Mouse (Mus musculus) embryo, embryonic 10 days (tissue): ENCODE measurements around the gene Fat2.

Source experiments
- DNase-seq: peaks from one replicate; pipeline ENCODE4 v3.0.0-alpha.2; 2015; ENCODE audit warnings: low spot score

Fat2 gene

DNA sequence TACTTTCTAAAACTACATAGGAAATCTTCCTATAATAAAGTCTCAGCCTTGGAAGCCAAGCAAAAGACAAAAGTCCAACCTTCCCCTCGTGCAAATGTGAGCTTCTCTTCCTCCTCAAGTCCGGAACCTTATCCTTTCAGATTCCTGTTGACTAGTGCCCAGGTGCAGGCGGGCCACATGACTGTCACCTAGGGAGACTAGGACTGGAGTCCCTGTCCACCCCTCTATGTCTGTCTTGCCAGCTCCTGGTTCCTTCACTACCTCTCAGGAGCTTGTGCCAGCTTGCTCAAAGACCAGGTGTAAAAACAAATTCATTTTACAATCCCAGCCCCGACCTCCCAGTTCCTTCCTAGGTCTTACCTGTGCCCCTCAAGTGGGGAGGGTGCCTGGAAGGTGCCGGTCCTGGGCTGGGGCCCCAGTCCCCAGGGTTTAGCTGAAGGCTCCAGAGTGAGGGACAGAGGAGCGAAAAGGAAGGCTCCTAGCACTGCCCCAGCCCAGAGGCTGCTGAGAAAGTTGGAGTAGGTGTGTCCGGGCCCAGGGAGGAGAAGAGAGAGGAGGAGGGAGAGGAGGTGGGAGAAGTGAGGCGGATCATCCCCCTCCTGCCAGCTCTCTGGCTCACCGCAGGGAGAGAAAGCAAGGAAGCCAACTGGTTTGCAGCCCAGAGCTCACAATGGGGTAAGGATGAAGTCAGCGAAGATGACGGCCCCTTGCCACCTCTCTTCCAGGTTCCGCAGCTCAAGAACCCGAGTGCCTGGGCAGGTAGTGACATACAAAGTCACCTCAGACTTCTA lies at the start of gene Fat2:
Gene Fat2, minus strand, starts transcription at position 464 of the 791 bp plus-strand sequence.
- no peak for DNase-seq

DNA sequence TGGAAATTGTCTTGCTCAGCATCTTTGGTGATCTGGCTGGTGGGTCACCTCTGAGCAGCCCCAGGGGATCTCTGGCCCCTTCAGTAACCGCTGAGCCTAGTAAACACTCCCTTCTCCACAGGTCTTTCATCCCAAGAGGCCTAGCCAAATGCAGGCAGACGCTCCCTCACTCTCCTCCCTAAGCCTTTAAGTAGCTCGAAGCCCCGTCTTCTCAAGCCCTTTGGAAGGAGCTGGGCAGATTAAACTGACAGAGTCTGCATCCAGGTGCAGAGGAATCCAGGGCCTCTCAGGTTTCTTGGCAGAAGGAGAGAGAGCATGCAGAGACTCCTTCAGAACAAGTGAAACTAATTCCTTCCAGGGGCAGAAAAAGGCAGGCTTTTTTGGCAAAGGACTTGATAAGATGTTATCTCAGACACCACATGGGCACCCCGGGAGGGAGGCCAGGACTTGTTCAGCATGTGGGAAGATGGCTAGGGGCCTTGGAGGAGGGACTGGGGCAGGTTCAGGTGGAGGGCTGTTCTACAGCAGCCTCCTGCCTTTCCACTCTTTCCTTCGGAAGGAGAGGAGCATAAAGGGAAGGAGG lies 47.2 kb upstream of the Fat2 start:
- no peak for DNase-seq

DNA sequence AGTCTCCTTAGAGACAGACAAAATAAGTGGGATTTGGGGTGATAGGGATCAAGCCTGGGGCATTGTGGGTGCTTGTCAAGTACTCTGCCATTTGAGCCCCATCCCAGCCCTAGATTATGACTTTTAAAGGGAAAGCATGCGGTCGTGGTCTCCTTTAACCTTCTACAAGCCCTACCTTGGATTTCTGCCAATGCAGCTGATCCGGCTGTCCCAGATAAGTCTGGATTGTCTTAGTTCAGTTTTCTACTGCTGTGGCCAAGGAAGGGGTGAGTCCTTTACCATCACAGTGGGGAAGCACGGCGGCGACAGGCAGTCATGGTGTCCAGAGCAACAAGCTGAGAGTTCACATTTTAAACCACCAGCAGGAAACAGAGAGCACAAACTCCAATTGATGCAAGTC lies 44.5 kb upstream of the Fat2 start:
- no peak for DNase-seq

DNA sequence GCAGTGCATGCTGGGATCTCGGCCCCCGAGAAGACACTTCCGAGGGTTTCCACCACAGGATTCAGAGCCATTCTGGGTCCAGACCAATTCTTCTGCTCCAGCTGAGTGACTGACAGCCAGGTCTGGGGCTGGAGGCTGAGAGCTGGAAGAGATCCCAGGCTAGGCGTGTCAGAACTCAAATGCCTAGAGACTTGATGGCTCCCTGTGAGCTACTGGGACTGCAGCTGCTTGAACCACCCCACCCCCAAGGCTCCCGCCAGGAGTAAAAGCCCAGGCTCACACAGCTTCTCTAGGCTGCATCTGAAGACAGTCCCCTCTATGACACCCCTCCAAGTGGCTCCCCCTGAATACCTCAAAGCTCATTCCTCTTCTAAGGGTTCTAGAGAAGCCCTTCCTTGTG lies 42.0 kb upstream of the Fat2 start:
- no peak for DNase-seq

DNA sequence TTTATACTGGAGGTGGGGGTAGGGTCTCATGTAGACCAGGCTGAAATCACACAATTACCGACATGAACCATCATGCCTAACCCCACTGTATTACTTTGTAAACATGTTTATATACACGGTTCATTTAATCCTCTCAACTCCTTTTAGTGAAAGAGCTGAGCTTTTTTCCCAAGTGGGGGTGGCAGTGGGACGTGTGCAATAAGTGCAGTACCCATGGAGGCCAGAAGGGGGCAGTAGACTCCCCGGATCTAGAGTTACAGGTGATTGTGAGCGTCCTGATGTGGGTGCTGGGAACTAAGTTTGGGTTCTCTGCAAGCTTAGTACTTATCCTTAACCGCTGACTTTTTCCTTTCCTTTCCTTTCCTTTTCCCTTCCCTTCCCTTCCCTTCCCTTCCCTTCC lies 37.5 kb upstream of the Fat2 start:
- no peak for DNase-seq

DNA sequence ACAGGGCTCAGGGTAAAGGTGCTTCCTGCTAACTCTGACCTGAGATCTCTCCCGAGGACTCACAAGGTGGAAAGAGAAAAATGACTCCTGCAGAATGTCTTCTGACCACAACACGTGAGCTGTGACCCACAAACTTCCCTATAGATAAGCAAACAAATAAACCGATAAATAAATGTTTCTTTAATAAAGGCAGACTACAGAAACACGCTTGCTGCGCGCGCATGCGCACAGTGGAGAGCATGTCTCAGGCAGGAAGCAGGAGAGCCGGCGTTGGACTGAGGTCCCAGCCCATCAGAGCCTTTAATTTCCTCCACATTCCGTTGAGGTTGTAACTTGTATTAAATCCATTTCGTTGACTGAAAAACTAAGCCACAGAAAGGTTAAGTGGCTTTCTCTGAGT lies 37.0 kb upstream of the Fat2 start:
- DNase-seq = no peak

DNA sequence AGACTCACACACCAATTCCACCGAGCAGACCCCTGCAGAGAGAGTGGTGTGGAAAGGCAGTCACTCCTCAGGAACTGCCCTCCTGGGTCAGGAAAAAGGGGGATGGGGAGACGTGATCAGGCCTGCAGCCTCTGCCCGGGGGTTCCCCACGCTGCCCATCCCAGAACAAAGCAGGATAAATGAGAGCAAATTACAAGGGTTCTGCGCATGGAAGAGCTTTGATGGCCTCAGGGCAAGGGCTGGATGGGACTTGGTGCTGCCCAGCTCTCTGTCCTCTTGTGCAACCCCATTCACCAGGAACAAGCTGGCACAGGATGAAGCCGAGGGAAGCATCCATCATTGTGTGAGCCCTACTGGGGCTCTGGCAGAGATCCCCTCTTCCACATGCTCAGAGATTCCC lies 35.6 kb upstream of the Fat2 start:
- no peak for DNase-seq

DNA sequence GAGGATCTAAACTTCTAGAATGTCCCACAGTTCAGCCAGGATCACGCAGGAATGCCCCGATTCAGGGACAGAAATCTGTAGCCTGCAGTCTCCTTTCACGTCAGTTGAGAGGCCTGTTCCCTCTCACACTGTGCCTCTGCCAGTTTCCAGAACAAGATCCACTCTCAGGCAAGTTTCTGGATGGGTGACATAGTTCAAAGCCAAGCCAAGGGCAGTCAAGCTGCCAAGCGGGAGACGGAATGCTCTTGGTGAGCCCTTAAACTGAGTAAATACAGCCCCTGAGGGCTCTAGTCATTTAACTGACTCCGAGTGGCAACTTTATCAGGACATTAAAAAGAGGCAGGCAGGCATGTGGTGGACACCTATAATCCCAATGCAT lies 32.7 kb upstream of the Fat2 start:
- no peak for DNase-seq

DNA sequence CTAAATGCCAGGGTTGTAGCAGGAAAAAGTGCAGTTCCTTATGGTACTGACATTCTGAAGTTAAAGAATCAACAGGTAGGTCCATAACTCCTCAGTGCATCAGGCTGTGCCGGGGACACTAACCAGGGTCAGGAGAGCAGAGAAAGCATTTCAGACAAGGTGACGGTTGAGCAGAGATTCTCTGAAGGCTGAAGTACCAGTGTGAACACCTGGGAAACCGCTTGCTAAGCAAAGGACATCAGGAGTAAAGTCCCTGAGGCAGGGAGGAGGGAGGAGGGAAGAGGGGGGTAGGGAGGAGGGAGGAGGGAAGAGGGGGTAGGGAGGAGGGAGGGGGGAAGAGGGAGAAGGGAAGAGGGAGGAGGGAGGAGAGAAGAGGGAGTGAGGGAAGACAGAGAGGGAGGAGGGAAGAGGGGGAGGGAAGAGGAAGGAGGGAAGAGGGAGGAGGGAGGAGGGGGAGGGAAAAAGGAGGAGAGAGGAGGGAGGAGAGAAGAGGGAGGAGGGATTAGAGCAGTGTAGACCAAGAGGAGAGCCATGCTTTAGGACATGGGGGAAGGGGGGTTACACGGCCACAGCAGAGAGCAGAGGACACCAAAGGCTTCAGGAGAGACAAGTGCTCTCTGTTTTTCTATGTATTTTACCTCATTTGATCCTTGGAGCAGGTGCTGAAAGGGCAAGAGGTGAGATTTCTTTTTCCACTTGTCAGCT lies 32.2 kb upstream of the Fat2 start:
- DNase-seq = no peak

DNA sequence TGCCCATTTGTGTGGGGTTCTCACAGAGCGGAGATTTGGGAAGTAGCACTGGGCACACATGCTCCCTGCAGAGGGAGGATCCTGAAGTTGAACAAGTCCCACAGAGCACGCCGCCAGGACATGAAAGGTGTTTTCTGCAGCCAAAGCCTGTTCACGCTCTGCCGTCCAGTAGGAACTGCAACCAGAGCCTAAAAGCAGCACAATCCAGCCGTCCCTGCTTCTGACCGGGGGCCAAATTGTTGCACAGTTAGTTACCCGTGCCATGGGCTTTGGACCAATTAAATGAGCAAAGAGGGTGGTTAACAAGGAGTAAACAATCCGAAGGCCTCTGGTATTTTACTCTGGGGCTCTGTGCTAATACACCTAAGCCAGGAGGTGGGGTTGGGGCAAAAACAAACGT lies 31.4 kb upstream of the Fat2 start:
- no peak for DNase-seq

DNA sequence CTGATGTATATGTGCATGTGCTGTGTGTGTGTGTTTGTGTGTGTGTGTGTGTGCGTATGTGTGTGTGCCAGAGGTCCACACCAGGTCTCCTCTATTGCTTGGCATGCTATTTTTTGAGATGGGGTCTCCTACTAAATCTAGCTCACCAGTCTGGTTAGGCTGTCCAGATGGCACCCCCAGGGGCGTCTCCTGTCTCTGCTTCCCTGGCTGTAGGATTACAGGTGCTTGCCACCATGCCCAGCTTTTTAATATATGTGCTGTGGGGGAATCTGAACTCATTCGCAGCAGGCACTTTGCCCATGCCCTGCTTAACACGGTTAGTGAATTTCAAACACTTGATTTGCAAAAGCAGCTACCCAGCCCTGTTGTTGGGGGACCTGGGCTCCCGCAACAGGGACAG lies 29.5 kb upstream of the Fat2 start:
- DNase-seq = no peak

DNA sequence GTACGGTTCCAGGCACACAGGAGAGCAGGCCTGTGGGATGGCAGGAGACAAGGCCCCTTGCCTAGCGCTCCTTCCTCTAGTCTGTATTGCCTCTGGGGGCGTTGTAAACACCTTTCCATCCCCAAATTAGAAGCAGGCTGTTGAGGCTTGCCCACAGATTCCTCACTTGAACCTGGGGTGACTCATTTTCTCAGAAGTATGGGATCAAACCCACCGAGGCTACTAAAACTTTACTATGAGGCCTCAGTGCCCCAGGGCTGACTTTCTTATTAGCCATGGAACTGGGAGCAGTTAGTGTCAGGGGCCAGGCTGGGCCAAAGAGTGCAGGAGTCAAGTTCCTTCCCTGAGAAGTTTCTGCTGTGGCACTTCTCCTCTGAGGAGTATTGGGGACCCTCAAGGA lies 28.9 kb upstream of the Fat2 start:
- no peak for DNase-seq

DNA sequence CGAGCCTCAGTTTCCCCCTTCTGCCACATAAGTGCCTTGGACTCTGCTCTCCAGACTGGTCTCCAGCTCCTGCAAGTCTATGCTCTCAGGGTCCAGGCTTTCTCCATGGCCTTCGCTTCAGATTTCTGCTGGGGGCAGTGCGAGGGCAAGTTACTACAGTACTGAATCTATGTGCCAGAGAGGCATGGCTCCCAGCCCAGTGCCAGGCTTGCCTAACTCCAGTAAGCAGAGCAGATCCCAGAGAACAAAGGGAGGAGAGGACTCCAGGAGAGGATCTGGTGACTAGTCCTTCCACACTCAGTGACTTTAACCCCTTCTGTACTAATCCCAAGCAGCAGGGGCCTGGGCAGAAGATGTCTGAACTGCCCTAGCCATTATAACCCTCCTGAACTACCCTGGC lies 28.3 kb upstream of the Fat2 start:
- no peak for DNase-seq

DNA sequence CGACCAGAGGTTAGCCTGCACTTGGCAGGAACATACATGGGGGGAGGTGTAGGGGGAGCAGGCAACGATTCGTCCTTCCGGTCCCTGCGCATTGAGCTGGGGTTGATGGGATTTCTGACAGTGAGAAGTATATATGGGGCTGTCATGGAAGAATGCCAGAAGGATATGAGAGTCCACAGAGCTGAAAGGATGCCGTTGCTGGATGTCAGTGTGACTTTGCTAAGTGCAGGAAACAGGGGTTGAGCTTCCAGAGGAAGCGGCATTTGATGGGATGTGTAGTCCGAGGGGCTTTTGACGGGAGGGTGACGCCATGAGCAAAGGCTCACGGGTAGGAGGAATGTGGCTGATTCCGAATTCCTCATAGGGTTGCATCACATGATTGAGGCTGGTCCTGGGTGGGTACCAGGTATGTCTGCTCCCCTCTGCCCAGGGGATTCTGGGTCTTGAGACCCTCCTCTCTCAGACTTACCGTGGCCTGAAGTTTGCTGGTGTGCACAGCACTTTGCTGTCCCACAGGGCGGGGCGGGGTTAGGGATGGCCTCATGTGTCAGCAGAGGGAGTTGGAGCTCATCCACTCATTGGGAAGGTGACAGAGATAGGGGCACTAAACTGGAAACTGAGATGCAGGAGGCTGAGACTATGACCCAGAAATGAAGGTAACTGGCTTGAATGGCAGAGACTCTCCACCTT lies 21.9 kb upstream of the Fat2 start:
- DNase-seq = no peak

DNA sequence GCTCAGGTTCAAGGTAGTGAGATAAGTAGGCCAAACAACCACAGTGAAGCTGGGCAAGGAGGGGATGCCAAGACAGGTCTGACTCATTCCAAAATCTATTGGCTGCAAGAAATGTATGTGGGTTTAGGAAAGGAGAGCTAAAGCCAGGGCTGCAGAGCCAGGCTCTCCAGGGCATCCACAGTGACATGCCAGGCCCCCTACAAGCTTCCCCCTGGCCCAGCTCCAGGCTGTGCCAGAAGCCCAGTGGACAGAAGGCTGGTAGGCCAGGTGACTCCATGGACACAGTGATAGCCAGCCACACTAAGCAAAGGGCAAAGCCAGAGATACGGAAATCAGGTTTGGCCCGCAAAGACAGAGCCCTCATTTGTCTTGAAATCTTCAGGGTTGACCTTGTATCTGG lies 20.5 kb upstream of the Fat2 start:
- no peak for DNase-seq

DNA sequence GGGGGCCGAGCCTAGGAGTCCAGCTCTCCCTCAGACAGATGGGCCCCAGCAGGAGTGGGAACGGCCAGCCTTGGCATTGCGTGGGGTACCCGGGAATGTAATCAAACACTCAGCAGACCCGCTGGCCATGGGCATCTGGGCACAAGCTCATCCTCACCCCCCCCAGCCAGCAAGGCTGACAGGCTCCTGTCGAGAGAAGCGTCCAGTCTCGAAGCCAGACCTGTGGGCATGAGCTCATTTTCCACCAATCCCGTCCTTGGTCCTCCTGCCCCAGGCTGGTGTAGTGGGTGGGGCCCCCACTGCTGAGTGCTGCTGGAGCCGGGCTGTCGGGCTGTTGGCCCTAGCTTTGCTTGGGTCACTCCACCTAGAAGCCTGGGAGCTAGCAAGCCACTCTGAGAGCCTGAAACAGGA lies 5.6 kb upstream of the Fat2 start:
- DNase-seq = no peak

DNA sequence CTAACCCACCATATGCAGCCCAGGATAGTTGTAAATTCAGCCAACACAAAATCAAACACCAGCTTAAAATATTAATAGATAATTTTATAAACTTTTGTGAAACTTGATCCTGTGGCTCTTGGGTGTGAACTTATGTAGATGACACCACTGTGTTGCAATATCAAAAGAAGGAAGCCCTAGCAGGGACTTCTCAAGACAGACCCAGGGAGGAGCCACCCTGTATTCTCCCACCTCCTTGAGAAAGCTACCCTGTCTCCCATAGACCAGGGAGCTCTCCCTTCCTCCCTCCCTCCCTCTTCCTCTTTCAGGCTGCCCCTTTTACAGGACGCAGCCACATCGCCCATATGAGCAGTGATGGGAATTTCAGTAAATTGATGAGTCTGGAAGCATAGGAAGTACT lies 4.4 kb upstream of the Fat2 start:
- no peak for DNase-seq

DNA sequence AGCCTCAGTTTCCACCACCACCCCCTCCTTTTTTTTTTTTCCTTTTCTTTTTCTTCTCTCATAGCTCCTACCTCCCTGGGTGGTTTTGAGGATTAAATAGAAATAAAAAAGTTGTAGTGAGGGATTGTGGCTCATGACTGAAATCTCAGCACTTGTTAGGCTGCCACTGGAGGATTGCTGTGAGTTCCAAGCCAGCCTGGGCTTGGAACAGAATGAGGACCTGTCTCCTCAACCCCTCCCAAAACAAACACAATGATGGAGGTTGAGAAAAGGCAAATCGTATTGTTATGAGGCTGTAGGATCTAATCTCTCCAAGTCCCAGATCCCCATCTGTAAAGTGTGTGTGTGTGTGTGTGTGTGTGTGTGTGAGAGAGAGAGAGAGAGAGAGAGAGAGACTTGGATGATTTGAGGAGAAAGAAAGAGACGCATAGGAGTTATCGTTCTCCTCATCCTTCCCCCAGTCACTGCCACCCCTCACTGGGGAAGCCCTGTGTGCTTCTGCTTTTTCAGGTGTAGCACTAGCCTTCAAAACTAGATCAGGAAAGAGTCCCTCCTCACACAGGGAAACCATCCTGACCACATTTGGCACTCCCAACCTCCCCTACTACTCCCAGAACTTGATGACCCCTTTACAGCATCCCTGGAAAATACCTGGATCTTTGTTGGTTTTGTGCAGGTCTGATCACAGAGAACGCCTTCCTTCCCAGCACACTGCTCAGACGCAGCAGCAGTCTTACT lies 837 bp upstream of the Fat2 start:
- no peak for DNase-seq

DNA sequence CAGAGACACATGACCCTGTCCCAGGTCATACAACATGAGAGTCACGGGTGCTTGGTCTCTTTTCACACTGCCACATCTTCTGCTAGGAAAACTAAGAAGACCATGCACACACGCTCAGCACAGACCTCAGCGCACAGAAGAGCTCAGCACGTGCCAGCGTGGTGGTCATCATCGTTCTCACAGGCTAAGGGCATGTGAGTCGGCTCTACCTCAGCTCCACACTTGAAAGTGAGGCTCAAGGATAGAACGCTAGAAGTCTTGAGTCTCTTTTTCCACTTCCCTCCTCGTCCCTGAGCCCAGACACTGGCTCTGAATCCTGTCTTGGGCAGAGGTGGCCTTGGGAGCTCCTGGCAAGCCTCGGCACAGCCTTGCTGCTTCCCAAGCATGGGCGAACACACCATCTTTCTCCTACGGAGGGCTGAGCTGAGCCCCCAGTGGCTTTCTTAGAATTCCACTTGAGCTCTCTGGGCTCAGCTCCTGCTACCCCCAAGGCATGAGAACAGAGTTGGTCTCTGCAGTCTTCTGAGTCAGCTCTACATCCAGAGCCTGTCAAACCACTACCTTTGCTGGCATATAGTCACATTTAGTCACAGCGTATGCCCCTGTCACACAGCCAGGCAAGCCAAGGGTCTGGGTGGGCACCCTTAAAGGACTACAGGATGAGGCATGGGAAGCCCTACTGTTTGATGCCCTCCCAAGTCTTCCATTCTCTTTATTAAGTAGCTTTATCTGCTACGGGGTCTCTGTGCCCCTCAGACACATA lies 869 bp downstream of the Fat2 start:
- DNase-seq = no peak

DNA sequence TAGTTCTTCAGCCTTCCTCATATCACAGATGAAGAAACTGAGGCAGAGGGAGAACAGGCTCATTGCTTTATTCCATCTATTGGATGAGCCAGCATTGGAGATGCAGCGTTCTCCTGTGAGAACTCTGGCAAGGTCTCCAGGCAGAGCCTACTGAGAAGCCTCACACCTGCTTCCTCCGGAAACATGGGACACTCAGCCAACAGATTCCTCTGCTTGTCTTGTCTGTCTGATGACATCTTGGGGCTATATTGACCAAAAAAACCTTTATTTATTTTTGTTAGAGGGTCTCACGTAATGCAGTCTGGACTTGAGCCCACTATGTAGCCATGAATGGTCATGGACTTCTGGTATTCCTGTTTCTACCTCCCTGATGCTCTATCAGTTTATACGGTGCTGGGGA lies 1.8 kb downstream of the Fat2 start:
- DNase-seq = no peak

DNA sequence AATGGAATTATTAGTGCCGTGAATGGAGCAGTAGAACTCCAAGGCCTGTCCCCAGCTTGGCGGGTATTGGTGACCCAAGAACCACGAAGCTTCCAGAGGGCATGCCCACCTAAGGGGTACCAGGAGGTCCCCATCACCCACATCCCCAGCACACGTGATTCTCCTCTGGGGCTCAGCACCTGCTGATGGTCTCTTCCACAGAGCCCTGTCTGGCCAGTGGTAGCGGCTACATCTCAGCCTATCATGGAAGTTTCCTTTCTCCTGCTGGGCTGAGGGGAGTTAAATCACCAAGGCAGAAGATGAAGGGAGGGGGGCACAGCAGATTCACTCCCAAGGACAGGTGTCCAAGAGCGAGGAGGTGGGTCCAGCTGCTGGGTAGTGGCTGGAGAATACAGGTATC lies 2.3 kb downstream of the Fat2 start:
- no peak for DNase-seq
